Mouse (Mus musculus) v-Abl transformed pro-B cells (cell line): ENCODE results near the gene Gm5155.
"Not testable (repeated sequence)": the region's sequence is repeated elsewhere in the genome, so short reads cannot be mapped to it uniquely, and the experiment has no call there.

Experiments
- in situ Hi-C, 2 experiments: fragments of 400-800 bp; cut with MboI; formaldehyde crosslinking; loops; one replicate each; pipeline ENCODE4 v1.15.1; 2025; ENCODE audit not compliant: unreplicated experiment in 2 of 2

Gene Gm5155

DNA sequence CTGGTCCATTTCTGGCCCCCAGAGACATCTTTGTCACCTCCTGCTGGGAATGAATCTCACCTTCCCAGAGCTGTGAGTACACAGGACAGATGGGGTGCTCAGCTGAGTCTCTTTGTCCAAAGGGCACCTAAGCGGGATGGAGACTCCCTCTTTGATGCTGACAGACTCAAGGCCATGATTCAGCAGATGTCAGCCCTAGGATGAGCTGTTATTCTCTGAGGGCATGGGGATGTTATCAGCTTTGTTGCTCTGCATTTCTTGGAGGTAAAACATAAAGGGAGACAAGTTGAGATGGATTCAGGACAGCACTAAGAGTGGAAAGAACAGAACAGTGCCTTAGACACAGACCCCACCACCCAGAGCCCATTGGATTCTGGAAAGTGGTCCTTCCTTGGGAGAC is at the start of gene Gm5155:
Gene Gm5155, plus strand, starts transcription at position 301 of the 400 bp plus-strand sequence.
- in situ Hi-C loops: no loop called here

DNA sequence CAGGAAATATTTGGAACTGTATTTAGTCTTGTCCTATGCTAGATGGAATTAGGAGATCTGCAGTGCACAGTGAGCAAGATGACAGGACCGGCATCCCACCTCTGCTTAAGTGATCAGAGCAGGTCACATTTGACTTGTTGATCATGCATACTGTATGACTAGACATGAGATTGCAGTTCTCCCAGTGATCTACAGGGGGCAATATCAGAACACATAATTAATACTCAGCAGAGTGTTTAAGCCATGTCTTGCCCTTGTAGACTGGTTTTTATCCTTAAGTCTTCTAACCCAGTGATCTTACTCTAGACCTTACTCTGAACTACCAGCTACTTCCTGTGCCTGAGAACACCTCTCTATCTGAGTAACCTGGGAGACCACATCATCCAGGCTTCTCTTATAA is 791 bp upstream of the Gm5155 start:
- in situ Hi-C loops: no loop called here

DNA sequence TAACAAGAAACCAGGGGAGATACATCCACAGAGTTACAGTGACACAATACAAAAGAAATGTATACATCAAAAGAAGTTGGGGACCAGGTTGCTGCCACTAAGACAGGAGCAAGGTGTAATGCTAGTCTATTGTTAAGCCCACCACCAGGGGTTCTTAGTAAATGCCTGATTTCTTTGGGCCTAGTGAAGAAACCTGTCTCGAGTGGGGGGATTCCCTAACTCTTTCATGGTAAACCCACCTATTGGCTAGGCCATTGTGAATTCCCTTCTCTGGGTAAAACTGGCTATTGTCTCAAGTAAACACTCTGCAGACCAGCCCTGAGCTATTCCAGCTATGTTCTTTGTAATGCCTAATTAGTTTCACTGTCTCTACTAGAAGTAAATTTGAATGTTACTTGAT is 23.8 kb downstream of the Gm5155 start:
- in situ Hi-C loops: not testable (repeated sequence)

DNA sequence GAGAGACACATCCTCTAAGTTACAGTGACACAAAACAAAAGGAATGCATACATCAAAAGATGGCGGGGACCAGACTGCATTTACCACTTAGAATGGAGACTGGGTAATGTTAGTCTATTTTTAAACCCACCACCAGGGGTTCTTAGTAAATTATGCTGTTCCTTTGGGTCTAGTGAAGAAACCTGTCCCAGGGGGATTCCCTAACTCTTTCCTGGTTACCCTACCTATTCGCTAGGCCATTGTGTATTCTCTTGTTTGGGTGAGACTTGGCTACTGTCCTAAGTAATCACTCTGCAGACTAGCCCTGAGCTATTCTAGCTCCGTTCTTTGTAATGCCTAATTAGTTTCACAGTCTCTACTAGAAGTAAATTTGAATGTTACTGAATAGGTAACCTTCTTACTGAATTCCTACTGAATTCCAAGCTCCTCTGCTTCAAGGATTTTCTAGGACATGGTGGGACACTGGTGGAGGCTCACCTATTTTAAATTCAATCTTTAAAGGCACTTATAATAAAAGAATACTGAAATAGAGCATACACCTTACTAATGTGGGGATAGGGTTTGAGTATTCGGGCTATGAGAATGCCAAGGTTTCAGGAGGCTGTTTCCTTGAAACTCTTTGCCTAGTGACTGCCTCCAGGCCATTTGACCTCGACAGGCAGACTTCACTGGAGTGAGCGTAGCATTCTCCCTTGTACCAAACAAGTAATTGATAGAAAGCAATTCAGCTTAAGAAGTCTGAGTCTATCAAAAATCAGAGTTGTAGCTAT is 31.8 kb downstream of the Gm5155 start:
- in situ Hi-C loops: no loop called here
